Mouse (Mus musculus): ENCODE measurements at regions not wholly inside any gene's neighbourhood (a gene's known extent, or its start where the extent isn't known, plus 50 kb on each side); places are given as distances from the start of the nearest gene placed in this dataset.
A peak's percentile ranks its signal among the peaks of the same experiment; 100 is the strongest.

DNA sequence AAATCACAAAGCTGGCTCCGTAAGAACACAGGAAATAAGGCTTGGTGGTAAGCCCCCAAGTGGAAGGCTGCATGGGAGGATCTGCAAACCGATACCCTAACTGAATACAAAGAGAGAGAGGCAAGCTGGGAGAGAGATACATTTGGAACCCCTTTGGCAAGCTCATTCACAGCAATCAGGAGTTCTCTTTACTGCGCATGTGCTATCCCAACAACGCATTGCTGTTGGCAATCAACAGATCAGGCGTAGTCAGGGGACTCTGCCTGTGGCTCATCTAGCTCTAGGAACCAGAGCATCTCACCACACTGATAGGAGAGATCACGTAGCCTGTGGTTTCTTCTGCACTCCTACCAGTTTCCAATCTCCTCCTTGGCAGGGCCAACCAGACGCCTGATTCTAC is 103.9 kb upstream of the Phyhipl start:
- no peaks in the 10 kb centered on the region for H3K4me1 ChIP-seq (ENCODE audit: control insufficient read depth, insufficient read depth, low read length)
- H3K27ac ChIP-seq (ENCODE audit: low read length) = no peak overlapping the region
- no peaks in the 10 kb centered on the region for H3K27me3 ChIP-seq (replicated peaks; ENCODE audit: control insufficient read depth, insufficient read depth, low read length)
- no peaks in the 10 kb centered on the region for H3K36me3 ChIP-seq (ENCODE audit: control insufficient read depth, insufficient read depth, low read length)
- H3K9ac ChIP-seq (ENCODE audit: low read depth, low read length) = no peak overlapping the region
- ATAC-seq = no peak
- H3K9me3 ChIP-seq (ENCODE audit: control insufficient read depth, low read length) = no peaks in the 10 kb centered on the region
- 79% methylated on average over 7 of the region's 7 CpGs for WGBS
- no peak overlapping the region for H3K4me2 ChIP-seq (ENCODE audit: low read depth, low read length)
- no peak overlapping the region for H3K4me3 ChIP-seq (ENCODE audit: low read length)

DNA sequence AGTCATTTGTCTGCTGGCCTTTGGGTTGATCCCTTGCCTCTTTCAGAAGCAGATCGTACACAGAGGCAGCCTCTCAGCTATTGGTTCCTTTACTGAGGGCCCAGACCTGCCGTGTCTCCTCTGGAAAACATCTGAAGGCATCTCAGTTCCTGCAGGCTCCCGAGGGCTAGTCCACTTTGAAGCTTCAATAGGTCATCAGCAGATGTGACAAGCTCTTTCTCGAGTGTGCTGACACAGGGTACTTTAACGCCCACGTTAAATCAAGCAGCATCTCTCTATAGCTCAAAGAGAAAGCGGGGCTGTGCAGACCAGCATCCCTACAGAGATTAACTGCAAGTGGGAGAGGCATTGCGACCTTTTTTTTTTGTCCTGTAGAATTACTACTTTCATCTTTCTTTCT is 96.0 kb upstream of the Phyhipl start:
- H3K36me3 ChIP-seq (ENCODE audit: control insufficient read depth, insufficient read depth, low read length) = no peaks in the 10 kb centered on the region
- no peak overlapping the region for H3K4me3 ChIP-seq (ENCODE audit: low read length)
- no peak overlapping the region for H3K4me2 ChIP-seq (ENCODE audit: low read depth, low read length)
- H3K27ac ChIP-seq (ENCODE audit: low read length) = no peak overlapping the region
- 57% methylated on average over 8 of the region's 8 CpGs for WGBS
- no peaks in the 10 kb centered on the region for H3K27me3 ChIP-seq (replicated peaks; ENCODE audit: control insufficient read depth, insufficient read depth, low read length)
- no peaks in the 10 kb centered on the region for H3K4me1 ChIP-seq (ENCODE audit: control insufficient read depth, insufficient read depth, low read length)
- H3K9ac ChIP-seq (ENCODE audit: low read depth, low read length) = no peak overlapping the region
- no peaks in the 10 kb centered on the region for H3K9me3 ChIP-seq (ENCODE audit: control insufficient read depth, low read length)
- no peak for ATAC-seq

DNA sequence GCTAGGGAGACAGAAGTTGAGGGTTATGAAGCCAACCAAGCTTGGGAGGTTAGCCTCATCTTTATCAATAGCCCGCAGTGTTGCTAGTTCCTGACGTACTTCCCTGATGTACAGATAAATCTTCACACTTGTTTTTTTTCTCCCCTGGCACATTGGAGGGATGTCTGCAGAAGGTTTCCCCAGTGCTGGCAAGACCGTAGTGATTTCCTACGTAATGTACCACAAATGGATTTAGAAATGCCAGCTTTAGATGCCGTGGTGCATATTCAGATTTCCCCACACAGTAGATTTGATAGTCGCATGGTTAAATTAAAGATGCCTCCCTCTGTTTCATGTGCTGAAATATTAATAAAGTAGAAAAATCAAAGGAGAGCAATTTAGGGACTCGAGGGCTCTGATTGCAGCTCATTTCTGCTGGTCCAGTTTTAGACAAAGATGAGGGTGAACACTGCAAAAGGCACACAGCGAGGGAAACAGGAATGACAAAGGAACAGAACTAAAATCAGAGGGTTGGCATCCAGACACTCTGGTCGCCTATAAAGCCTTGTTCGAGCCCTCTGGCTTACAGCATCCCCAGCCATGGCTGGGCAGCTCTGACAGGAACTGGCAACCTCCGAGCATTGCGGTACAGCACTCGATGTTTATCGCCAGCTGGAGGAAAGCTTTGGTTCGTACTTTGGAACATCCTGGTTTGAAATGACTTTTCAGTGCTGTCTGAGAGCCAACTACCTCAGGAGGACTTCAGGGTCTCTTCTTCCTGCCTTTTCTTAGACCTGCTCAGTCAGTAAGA is 94.8 kb upstream of the Phyhipl start:
- Histone ChIP-seq H3K9ac (ENCODE audit: low read depth, low read length) (no peak overlapping the region), H3K27ac (ENCODE audit: low read length) (no peak overlapping the region), H3K27me3 (replicated peaks; ENCODE audit: control insufficient read depth, insufficient read depth, low read length) (no peaks in the 10 kb centered on the region), H3K4me2 (ENCODE audit: low read depth, low read length) (no peak overlapping the region), H3K4me1 (ENCODE audit: control insufficient read depth, insufficient read depth, low read length) (no peaks in the 10 kb centered on the region), H3K9me3 (ENCODE audit: control insufficient read depth, low read length) (no peaks in the 10 kb centered on the region), H3K36me3 (ENCODE audit: control insufficient read depth, insufficient read depth, low read length) (no peaks in the 10 kb centered on the region), H3K4me3 (ENCODE audit: low read length) (no peak overlapping the region)
- no peak for ATAC-seq
- WGBS = 84% methylated on average over 15 of the region's 15 CpGs

DNA sequence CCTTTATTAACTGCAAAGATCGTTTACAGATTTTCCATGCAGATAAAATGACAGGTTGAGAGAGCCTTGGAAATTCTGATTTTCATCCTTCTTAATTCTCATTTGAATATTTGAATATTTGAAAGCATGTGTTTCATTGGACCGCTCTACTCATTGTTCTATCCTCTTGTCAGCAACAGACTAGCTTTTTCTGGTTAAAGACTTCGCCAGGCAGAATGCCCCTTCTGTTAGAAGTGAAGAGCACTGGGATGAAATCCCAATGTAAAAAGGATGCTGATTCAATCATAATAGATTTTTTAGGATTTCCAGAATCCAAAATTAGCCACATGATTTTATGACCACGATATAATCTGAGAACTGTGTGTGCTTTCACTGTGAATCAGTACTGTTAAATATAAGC is 90.8 kb upstream of the Phyhipl start:
- no peaks in the 10 kb centered on the region for H3K36me3 ChIP-seq (ENCODE audit: control insufficient read depth, insufficient read depth, low read length)
- H3K9me3 ChIP-seq (ENCODE audit: control insufficient read depth, low read length) = no peaks in the 10 kb centered on the region
- no peaks in the 10 kb centered on the region for H3K4me1 ChIP-seq (ENCODE audit: control insufficient read depth, insufficient read depth, low read length)
- no peak overlapping the region for H3K27ac ChIP-seq (ENCODE audit: low read length)
- no peak overlapping the region for H3K4me2 ChIP-seq (ENCODE audit: low read depth, low read length)
- no peak for ATAC-seq
- no peak overlapping the region for H3K9ac ChIP-seq (ENCODE audit: low read depth, low read length)
- no peak overlapping the region for H3K4me3 ChIP-seq (ENCODE audit: low read length)
- no peaks in the 10 kb centered on the region for H3K27me3 ChIP-seq (replicated peaks; ENCODE audit: control insufficient read depth, insufficient read depth, low read length)
- WGBS = 84% methylated on average over 4 of the region's 4 CpGs

DNA sequence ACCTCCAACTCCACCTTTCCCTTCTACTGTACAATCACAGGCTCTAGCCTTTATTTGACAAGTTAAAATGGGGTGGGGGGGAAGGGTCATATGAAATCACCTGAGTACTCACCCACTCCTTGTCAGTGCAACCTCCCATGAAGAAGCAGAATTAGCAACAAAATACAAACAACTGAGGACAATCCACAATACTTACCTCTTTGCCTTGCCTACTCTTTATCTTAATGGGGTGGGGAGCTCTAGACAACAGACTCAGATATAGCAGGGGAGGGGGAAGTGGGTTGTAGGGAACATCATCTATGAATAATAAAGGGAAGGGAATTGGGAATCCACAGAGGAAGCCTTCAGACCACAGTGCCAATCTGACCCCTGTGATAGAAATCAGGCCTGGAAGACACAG is 86.1 kb upstream of the Phyhipl start:
- Histone ChIP-seq H3K4me1 (ENCODE audit: control insufficient read depth, insufficient read depth, low read length) (no peaks in the 10 kb centered on the region), H3K27me3 (replicated peaks; ENCODE audit: control insufficient read depth, insufficient read depth, low read length) (no peaks in the 10 kb centered on the region), H3K9ac (ENCODE audit: low read depth, low read length) (no peak overlapping the region), H3K4me2 (ENCODE audit: low read depth, low read length) (no peak overlapping the region), H3K9me3 (ENCODE audit: control insufficient read depth, low read length) (no peaks in the 10 kb centered on the region), H3K36me3 (ENCODE audit: control insufficient read depth, insufficient read depth, low read length) (no peaks in the 10 kb centered on the region), H3K4me3 (ENCODE audit: low read length) (no peak overlapping the region), H3K27ac (ENCODE audit: low read length) (no peak overlapping the region)
- ATAC-seq = no peak

DNA sequence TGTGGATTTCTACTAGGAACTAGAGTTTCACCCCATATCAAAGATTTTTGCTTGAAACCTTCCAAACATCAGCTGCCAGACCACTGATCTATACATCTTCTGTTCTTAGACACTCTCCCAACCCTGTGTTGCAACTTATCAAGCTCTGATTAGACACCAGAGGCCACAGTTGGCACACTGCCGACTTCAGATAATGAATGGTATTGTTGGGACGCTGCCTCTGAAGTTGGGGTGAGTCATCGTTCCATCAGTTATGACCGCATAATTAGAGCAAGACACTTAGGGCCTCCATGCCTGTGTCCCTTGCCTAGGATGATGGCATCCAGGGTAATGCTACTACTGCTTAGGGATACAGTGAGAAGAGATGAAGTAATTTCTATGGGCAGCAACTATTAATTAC is 84.3 kb upstream of the Phyhipl start:
- Histone ChIP-seq H3K27ac (ENCODE audit: low read length) (no peak overlapping the region), H3K4me2 (ENCODE audit: low read depth, low read length) (no peak overlapping the region), H3K9me3 (ENCODE audit: control insufficient read depth, low read length) (no peaks in the 10 kb centered on the region), H3K4me1 (ENCODE audit: control insufficient read depth, insufficient read depth, low read length) (no peaks in the 10 kb centered on the region), H3K4me3 (ENCODE audit: low read length) (no peak overlapping the region), H3K27me3 (replicated peaks; ENCODE audit: control insufficient read depth, insufficient read depth, low read length) (no peaks in the 10 kb centered on the region), H3K9ac (ENCODE audit: low read depth, low read length) (no peak overlapping the region), H3K36me3 (ENCODE audit: control insufficient read depth, insufficient read depth, low read length) (no peaks in the 10 kb centered on the region)
- WGBS = 62% methylated on average over 4 of the region's 4 CpGs
- ATAC-seq = peak; percentile 62; the same call in 1 of the 2 replicates

DNA sequence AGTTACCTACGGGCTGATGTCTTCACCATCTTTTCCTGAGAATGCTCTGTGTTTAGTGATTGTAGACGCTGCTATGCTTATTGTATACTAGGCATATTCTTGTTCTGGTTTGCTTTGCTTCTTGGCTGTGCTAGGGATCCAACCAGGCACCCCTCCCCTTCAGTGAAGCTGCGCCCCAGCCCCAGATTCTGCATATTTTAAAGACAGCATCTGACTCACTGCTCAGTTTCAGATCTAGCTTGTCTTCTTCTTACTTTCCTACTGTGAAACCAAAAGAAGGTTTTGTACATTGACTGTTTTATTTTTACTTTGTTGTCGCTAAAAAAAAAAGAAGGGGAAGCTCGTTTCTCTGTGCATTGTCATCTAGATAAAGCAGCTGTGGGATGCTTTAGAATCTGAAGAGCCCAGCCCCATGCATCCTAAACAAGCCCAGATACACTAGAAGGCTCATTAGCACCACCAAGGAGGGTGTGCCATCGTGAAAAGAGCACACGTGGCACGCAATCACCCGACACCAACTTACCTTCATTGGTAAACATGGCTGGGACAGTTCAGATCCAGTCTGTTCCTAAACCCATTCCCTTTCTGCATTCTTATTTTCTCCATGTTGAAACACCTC is 83.7 kb upstream of the Phyhipl start:
- Histone ChIP-seq H3K4me2 (ENCODE audit: low read depth, low read length) (no peak overlapping the region), H3K27ac (ENCODE audit: low read length) (no peak overlapping the region), H3K36me3 (ENCODE audit: control insufficient read depth, insufficient read depth, low read length) (no peaks in the 10 kb centered on the region), H3K4me1 (ENCODE audit: control insufficient read depth, insufficient read depth, low read length) (no peaks in the 10 kb centered on the region), H3K4me3 (ENCODE audit: low read length) (no peak overlapping the region), H3K9ac (ENCODE audit: low read depth, low read length) (no peak overlapping the region), H3K9me3 (ENCODE audit: control insufficient read depth, low read length) (no peaks in the 10 kb centered on the region), H3K27me3 (replicated peaks; ENCODE audit: control insufficient read depth, insufficient read depth, low read length) (no peaks in the 10 kb centered on the region)
- 84% methylated on average over 9 of the region's 9 CpGs for WGBS
- ATAC-seq = no peak

DNA sequence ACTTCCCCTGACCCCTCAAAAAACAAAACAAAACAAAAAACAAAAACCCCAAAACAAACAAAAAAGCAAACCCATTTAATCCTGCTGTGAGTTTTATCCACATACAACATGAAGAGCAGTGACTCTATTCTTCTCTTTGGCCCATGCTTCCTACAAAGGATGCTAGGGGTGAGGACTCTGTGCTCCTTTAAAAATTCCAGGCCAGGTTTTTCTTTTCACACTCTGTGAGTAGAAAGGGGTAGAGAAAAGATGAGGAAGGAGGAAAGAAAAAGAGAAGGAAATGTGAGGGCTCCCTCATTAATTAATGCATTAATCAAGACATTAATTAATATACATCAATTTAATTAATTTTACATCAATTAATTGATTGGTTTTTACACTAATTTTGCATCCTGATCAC is 82.9 kb upstream of the Phyhipl start:
- no peaks in the 10 kb centered on the region for H3K9me3 ChIP-seq (ENCODE audit: control insufficient read depth, low read length)
- no peak overlapping the region for H3K4me2 ChIP-seq (ENCODE audit: low read depth, low read length)
- no peaks in the 10 kb centered on the region for H3K36me3 ChIP-seq (ENCODE audit: control insufficient read depth, insufficient read depth, low read length)
- no peaks in the 10 kb centered on the region for H3K27me3 ChIP-seq (replicated peaks; ENCODE audit: control insufficient read depth, insufficient read depth, low read length)
- ATAC-seq = no peak
- H3K9ac ChIP-seq (ENCODE audit: low read depth, low read length) = no peak overlapping the region
- H3K4me1 ChIP-seq (ENCODE audit: control insufficient read depth, insufficient read depth, low read length) = no peaks in the 10 kb centered on the region
- no peak overlapping the region for H3K27ac ChIP-seq (ENCODE audit: low read length)
- no peak overlapping the region for H3K4me3 ChIP-seq (ENCODE audit: low read length)

DNA sequence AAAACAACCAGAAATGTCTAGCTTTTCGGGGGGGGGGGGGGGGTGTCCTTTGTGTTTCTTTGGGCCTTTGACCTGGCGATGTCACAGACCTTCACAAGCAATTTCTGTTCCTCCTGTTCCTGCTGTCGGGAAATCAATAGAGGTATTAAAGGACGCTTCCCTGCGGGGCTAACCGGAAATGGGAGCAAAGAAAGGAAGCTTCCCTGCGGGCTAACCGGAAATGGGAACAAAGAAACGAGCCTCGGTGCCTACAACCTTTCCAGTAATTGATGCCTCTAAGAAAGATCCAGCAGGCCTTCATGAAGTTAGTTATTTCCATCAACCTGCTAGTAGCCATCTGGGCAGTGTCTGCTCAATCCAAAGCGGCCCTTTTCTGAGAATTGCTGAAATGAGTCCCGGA is 78.2 kb upstream of the Phyhipl start:
- no peak for ATAC-seq

DNA sequence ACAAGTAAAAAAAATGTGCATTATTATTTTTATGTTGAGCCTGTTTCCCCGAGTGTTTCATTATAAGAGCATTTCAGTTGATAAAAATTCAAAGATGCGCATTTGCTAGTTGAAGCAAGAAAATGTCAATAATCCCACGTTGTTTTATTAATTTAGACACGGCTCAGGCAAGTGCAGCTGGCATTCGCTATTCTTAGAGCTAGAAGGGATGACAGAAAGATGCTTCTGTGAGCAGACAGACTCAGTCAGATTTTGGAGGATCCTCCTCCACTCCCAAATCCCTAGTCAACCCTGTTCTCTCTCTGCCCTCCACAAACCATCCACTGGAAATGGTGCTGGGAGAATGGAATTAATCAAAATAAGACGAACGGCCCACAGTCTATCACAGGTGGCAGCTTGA is 77.7 kb upstream of the Phyhipl start:
- Histone ChIP-seq H3K9ac (ENCODE audit: low read depth, low read length) (no peak overlapping the region), H3K27ac (ENCODE audit: low read length) (no peak overlapping the region), H3K9me3 (ENCODE audit: control insufficient read depth, low read length) (no peaks in the 10 kb centered on the region), H3K4me1 (ENCODE audit: control insufficient read depth, insufficient read depth, low read length) (no peaks in the 10 kb centered on the region), H3K27me3 (replicated peaks; ENCODE audit: control insufficient read depth, insufficient read depth, low read length) (no peaks in the 10 kb centered on the region), H3K4me2 (ENCODE audit: low read depth, low read length) (no peak overlapping the region), H3K4me3 (ENCODE audit: low read length) (no peak overlapping the region), H3K36me3 (ENCODE audit: control insufficient read depth, insufficient read depth, low read length) (no peaks in the 10 kb centered on the region)
- ATAC-seq = no peak
- WGBS = 86% methylated on average over 7 of the region's 7 CpGs

More for the DNA sequence above, 78.2 kb upstream of the Phyhipl start:
- Histone ChIP-seq H3K9ac (ENCODE audit: low read depth, low read length) (no peak overlapping the region), H3K9me3 (ENCODE audit: control insufficient read depth, low read length) (no peaks in the 10 kb centered on the region), H3K4me3 (ENCODE audit: low read length) (no peak overlapping the region), H3K36me3 (ENCODE audit: control insufficient read depth, insufficient read depth, low read length) (no peaks in the 10 kb centered on the region), H3K4me1 (ENCODE audit: control insufficient read depth, insufficient read depth, low read length) (no peaks in the 10 kb centered on the region), H3K27ac (ENCODE audit: low read length) (no peak overlapping the region), H3K4me2 (ENCODE audit: low read depth, low read length) (no peak overlapping the region), H3K27me3 (replicated peaks; ENCODE audit: control insufficient read depth, insufficient read depth, low read length) (no peaks in the 10 kb centered on the region)
- 81% methylated on average over 12 of the region's 12 CpGs for WGBS

Measured in intestine, embryonic 16.5 days (tissue).